Mouse (Mus musculus) embryonic stem cell, embryonic (primary cell): ENCODE data around the gene Slc25a21.

Experiments
- CTCF ChIA-PET, 4 experiments: fragments of 300-600 bp in 2 of 4; fragments of 350-600 bp in 2 of 4; sonication (Branson Sonifier 250); formaldehyde crosslinking; loops; one replicate each; lab custom pipeline; 2022; ENCODE audit warnings: inconsistent platforms in 2 of 4; lab: Charles Lee
- POLR2A ChIA-PET, 4 experiments: fragments of 300-600 bp in 2 of 4; fragments of 350-600 bp in 2 of 4; sonication (Branson Sonifier 250); formaldehyde crosslinking; loops; one replicate each; lab custom pipeline; 2022; ENCODE audit warnings: antibody characterized with exemption in 4 of 4, inconsistent platforms in 1 of 4; lab: Charles Lee

Slc25a21 gene

GRCm38 (mm10) chr12:56951749-56952657 is 245.3 kb downstream of the Slc25a21 start:
- CTCF ChIA-PET = no interaction called here
- POLR2A ChIA-PET = no interaction called here

DNA sequence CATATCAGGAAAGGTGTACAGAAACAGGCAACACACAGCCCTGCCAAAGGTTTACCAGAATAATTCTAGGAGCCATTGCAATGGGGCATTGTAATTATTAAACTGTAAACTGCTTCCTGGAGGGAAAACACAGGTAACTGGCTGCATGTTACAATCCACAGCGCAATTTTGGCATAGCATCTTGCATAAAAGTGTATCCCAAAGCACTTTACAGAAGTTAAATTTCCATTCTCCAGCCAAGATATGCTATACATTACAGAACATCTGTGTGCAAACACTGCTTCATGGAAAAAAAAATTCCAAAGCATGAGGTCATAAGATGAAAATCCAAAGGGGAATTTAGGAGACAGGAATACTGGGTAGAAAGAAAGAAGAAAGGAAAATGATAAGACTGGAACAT is 253.0 kb downstream of the Slc25a21 start:
- CTCF ChIA-PET = no interaction called here
- POLR2A ChIA-PET = no interaction called here

GRCm38 (mm10) chr12:56940861-56941260 is 256.4 kb downstream of the Slc25a21 start:
- ChIA-PET POLR2A (no interaction called here), CTCF (no interaction called here)

- ChIA-PET CTCF (no interaction called here), POLR2A (no interaction called here)
Measured at GRCm38 (mm10) chr12:56918145-56918544, 279.1 kb downstream of the Slc25a21 start.

DNA sequence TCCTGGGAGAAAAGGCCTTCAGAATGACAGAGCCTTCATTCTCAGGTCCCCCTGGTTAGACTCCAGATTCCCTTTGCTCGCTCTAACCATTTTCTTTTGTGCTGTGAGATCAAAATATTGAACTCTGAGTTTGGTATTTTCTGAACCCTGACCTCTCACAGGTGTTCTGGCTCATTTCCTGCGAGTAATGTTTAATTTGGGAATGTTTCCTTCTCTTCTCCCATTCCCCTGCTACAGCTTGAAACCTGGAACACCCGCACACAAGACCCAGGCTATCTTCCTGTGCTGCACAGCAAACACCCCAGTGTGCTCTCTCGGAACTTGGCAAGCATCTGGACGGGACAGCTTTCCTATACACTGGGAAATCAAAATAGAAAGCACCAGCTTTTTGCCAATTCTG is 290.8 kb downstream of the Slc25a21 start:
- CTCF ChIA-PET = no interaction called here
- POLR2A ChIA-PET = no interaction called here

DNA sequence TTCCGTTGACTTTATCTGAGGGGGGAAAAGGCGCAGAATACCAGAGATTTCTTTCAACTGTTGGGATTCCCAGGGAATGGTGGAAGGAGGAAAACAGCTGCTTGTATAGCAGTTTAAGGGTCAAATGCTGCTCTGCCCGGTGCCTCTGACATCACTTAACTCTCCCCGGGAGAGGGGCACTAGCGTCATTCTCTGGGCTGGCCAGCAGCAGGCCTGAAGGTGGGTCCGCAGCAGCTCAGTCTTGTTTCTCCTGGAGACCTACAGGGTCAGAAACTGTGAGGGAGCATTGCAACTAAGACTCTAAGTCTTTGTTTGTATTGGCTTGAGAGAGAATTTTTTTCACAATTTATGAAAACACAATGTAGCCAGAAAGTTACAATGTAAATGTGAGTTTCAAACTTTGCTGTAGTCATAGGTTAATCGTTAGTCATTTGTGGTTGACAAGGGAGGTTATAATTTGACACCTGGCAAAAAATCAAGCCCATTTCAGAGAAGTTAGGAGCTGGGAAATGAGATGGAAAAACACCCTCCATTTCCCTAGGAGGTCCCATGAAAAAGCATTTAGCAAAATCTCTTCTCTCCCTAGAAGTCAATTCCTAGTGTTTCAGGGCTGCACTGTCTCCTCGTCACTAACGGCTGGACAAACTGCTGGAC is 291.5 kb downstream of the Slc25a21 start:
- ChIA-PET POLR2A (interaction anchor here in 1 of 4 experiments (0.6 kb wide), 1 partner anchor 161 kb away, joined by 3 read pairs; no protein-coding TSS in a partner anchor), CTCF (no interaction called here)

DNA sequence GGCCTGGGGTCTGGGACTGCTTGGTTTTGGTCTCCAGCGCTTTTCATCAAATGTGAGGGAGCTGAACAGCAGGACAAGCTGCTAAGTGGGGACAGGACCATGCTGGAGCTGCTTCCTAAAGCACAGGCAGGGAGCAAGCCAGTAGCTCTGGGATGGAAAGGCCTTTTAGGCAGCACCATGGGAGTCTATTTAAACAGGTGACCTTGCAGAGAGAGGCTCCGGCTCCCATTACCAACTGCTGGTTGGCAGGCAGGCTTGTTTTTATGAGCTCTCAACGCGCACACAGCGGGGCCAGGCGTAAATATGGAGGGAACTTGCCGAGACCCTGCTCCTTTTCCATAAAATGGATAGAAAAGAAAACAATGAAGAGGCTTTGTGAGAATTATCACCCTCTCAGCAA is 292.1 kb downstream of the Slc25a21 start:
- POLR2A ChIA-PET = interaction anchor here in 1 of 4 experiments (0.6 kb wide), 1 partner anchor 161 kb away, joined by 3 read pairs; no protein-coding TSS in a partner anchor
- CTCF ChIA-PET = no interaction called here

DNA sequence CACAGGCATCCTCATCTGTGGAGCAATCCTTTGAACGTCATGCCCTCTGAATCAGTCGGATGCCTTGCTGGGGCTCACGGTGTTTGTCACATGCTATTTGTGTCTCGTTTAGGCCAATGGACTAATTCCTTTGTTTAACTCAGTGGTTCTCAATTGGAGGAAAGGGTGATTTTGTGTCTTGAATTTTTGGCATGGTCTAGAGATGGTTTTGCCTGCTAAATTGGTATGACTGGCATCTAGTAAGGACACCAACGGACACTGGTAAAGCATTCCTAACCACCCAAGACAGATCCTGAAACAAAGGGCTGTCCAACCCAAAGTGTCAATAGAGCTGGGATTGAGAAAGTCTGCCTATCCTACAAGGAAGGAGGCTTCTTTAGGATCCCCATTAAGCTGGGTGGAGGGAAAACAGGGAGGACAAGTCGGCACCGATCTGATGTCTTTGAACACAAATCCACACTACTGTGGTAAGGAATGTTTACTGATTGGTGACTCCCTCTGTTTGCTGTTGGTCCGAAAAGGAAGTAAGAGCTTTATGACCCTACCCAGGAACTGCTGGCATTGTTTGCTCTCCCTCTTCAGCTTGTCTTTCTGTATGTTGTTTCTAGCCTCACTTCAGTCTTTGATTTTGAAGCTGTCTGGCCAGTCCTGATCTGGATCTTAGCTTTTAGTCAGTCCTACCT is 294.4 kb downstream of the Slc25a21 start:
- CTCF ChIA-PET = no interaction called here

DNA sequence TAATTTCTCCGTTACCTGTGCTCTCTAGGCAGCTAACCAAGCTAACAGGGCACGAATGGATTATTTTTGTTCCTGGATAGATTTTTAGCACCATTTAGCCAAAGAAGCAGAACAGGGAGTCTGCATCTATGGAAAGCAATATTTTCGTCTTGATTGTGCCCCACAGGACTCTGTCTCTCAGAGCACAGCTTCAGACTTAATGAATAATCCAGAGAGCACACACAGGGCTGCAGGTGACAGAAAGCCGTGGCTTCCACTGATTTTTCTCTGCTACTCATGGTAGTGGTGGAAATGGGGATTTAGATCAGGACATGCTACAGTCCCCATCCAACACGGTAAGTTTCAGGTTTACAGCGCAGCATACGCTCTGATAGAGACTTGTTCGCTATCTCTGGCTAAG is 299.3 kb downstream of the Slc25a21 start:
- CTCF ChIA-PET = no interaction called here
- POLR2A ChIA-PET = no interaction called here

More for the DNA sequence above, 294.4 kb downstream of the Slc25a21 start:
- POLR2A ChIA-PET = no interaction called here

DNA sequence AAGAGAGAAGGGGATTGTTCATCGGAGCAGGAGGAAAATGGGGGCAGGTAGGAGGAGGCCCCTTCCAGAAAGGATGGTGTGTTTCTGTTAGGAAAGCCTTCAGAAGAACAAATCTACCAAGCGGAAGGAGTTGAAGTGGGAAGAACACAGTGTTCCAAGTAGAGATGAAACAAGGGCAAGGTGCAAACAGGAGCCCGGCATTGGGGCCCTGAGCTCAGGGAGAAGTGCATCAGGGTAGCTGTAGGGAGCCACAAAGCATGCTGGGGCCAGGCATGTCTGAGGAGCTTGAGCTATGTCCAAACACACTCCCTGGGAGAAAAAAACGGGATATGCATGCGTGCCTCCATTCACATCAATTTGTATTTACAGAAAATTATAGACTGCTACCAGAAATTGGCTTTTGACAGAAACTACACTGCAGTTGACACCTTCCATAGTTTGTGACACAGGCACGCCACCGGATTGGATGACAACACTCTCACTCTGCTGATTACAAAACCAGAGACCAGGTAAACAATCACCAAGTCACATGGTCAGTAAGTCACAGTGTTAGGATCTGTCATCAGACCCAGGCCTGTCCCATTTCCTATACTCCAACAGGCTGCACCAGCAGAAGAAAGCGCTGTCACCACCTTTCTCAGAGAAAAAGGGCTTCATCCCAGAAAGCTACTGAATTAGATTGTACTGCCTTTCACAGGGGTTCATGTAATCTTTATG is 299.9 kb downstream of the Slc25a21 start:
- POLR2A ChIA-PET = no interaction called here
- CTCF ChIA-PET = no interaction called here

DNA sequence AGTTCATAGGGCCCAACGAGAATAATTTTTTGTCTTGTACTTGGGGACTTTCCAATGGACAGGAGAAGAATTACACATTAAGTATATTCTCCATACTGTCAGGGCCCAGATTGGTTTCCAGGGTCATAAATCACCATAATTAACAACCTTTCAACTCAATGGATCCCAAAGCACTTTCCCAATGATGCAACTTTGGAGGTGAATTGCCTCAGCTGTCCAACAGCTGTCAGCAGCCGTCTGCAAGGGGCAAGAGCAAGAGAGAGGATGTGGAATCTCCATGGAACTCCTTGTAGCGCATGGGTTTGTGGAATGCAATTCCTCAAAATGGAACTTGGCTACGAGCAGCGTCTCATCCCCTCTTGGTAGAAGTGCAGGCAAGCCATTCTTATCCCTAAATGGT is 302.3 kb downstream of the Slc25a21 start:
- POLR2A ChIA-PET = no interaction called here
- CTCF ChIA-PET = no interaction called here

DNA sequence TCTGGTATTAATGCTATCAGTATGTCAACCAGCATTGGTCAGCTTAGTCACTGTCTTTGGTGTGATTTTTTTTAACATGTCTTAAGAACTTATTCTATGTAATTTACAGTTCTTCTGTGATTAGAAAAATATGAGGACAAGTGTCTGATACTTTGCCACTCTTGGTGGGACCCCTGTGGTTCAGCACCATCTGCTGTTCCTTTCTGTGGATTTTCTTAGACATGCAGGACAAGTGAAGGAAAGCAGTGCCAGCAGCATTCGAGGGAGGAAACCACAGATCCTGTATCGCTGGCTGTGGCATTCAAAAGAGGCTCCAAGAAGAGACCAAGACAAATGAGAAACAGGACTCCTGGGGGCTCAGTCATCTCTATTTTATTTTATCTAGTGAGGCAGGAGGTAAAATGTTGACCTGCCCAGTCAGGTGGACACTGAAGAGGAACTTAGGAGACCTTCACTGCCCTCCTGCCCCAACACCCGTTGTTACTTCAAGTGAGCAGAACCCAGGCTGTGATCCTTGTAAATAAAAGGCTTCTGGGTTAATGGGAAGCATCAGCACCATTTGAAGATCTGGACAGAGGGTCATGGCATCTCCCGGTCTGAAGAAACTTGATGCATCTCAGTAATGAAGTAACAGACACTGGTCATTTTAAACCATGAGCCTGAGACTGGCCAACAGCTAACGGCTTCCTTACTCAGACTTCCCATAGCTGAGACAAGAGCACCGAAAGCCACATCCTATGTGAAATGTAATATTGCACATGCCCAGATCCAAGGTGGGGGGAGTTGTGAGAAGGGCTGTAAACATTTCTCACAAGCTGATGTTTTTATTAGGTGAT is 306.2 kb downstream of the Slc25a21 start:
- ChIA-PET CTCF (interaction anchor here in 1 of 4 experiments (0.6 kb wide), 1 partner anchor 636 kb away, joined by 4 read pairs; no protein-coding TSS in a partner anchor), POLR2A (no interaction called here)

DNA sequence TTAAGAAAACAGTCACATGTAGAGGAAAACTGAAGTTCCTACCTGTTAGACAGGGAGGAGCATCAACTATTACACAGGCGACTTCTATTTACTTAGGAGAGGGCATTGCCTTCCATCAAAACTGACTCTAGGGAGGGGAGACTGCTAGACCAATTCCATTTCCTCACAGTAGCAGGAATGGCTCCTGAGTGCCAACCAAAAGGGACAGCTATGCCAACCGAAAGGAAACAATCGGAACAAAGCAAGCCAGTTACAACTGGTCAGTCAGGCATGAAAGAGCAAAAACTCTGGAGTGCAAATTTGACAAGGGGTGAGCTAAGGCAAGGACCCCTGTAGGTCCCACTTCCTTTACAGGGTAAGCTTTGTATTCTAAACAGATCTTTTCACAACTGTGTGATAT is 319.5 kb downstream of the Slc25a21 start:
- ChIA-PET POLR2A (no interaction called here), CTCF (no interaction called here)

GRCm38 (mm10) chr12:56876549-56876948 is 320.7 kb downstream of the Slc25a21 start:
- CTCF ChIA-PET = no interaction called here
- POLR2A ChIA-PET = no interaction called here

DNA sequence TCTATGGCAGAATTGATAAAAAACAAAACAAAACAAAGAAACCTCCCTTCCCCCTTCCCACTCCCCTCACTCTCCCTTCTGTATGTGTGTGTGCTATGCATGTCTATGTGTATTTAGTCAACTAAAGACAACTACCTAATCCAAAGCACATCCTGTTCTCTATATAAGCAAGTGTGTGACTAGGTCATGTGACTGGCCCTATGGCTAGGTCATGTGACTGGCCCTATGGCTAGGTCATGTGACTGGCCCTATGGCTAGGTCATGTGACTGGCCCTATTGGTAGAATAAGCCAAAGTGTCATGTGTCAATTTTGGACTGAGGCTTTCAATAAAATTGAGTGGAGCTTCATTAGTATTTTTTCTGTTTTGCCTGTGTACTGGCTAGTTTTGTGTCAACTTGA is 324.1 kb downstream of the Slc25a21 start:
- ChIA-PET POLR2A (no interaction called here), CTCF (no interaction called here)

GRCm38 (mm10) chr12:56870569-56870968 is 326.7 kb downstream of the Slc25a21 start:
- ChIA-PET POLR2A (no interaction called here), CTCF (no interaction called here)

DNA sequence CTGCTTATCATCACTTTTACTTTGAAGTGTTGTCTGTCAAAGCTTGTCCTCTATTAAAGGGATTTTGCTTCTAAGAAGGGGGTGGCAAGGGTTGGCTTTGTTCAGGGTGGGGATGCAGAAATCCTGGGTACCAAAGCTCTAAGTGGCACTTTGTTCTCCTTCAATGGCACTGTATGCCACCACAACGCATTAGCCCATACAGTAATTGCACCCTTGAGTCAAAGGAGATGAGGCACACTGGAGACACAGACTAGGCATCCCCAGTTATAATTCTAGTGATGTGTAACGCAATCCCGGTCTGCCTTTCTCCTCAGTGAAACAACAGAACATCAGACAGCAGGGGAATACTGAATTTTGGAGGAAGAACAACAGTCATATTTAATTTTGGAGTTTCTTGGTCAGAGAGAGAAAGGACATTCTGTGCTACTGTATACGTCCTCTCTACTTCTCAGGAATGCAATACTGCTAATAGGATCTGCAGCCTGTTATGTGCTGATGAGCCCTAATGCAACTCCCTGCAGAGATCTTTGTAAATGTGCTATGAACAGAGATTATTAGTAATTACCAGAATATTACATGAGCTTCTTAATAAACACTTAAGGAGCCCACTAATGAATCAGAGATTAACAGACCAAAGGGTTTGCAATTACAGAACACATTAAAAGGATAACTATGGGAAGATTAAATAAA is 333.3 kb downstream of the Slc25a21 start:
- POLR2A ChIA-PET = no interaction called here
- CTCF ChIA-PET = no interaction called here

DNA sequence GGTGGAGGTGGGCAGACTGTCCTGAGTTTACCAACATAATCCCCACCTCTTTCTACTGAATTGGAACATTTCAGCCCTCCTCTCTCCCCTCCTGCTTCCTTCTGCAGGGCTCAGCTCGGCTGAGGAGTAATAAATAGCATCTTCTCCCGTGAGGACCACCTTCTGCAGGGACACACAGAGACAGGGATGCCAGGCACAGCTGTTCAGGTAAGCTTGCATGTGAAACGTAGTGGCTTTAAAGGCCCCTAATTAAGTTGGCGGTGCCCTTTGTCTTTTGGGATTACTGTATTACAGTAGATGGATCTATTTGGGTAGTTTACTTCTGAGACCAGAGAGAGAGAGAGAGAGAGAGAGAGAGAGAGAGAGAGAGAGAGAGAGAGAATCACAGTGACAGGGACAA is 344.6 kb downstream of the Slc25a21 start:
- ChIA-PET CTCF (no interaction called here), POLR2A (interaction anchor here in 1 of 4 experiments (0.7 kb wide), 1 partner anchor 19 kb away, joined by 3 read pairs; no protein-coding TSS in a partner anchor)
